Mouse (Mus musculus) cerebellum, postnatal 10 days (tissue): Measurements from ENCODE around the gene Pbx3.

ENCODE experiments used
- DNase-seq, 2 experiments: peaks; one replicate each; pipeline ENCODE4 v3.0.0; 2021; ENCODE audit warnings: mixed read lengths in 2 of 2

The Pbx3 gene

GRCm38 (mm10) chr2:34289726-34290125, 83.2 kb downstream of the Pbx3 start:
- no peak for DNase-seq

GRCm38 (mm10) chr2:34284239-34284638, 88.7 kb downstream of the Pbx3 start:
- no peak for DNase-seq

GRCm38 (mm10) chr2:34280996-34281395, 91.9 kb downstream of the Pbx3 start:
- DNase-seq: no peak

- DNase-seq: peak; percentile 53 to 69
Measured at GRCm38 (mm10) chr2:34279726-34280125, 93.2 kb downstream of the Pbx3 start.

GRCm38 (mm10) chr2:34275630-34276193, 97.2 kb downstream of the Pbx3 start:
- peak; percentile 33 to 39 for DNase-seq

- no peak for DNase-seq
Measured at GRCm38 (mm10) chr2:34262046-34262445, 110.9 kb downstream of the Pbx3 start.

- DNase-seq: peak; percentile 32 to 51
Measured at GRCm38 (mm10) chr2:34260653-34261076, 112.3 kb downstream of the Pbx3 start.

GRCm38 (mm10) chr2:34258256-34258655, 114.7 kb downstream of the Pbx3 start:
- peak in 1 of 2 experiments; percentile 16 for DNase-seq

- DNase-seq: no peak
Measured at GRCm38 (mm10) chr2:34257611-34258010, 115.3 kb downstream of the Pbx3 start.

- no peak for DNase-seq
Measured at GRCm38 (mm10) chr2:34256000-34256553, 116.9 kb downstream of the Pbx3 start.

GRCm38 (mm10) chr2:34253627-34254026, 119.3 kb downstream of the Pbx3 start:
- DNase-seq: no peak

GRCm38 (mm10) chr2:34253111-34253510, 119.8 kb downstream of the Pbx3 start:
- no peak for DNase-seq

- DNase-seq: no peak
Measured at GRCm38 (mm10) chr2:34252286-34252685, 120.7 kb downstream of the Pbx3 start.

GRCm38 (mm10) chr2:34249961-34250658, 122.8 kb downstream of the Pbx3 start:
- peak; percentile 53 to 58 for DNase-seq

GRCm38 (mm10) chr2:34249141-34249960, 123.6 kb downstream of the Pbx3 start:
- DNase-seq: peak; percentile 76 to 78

- no peak for DNase-seq
Measured at GRCm38 (mm10) chr2:34240885-34241284, 132.1 kb downstream of the Pbx3 start.

- no peak for DNase-seq
Measured at GRCm38 (mm10) chr2:34239315-34239858, 133.6 kb downstream of the Pbx3 start.

- DNase-seq: no peak
Measured at GRCm38 (mm10) chr2:34235467-34236075, 137.4 kb downstream of the Pbx3 start.

- peak in 1 of 2 experiments; percentile 14 for DNase-seq
Measured at GRCm38 (mm10) chr2:34234274-34234673, 138.7 kb downstream of the Pbx3 start.

- DNase-seq: peak; percentile 29 to 49
Measured at GRCm38 (mm10) chr2:34233271-34233670, 139.7 kb downstream of the Pbx3 start.

- DNase-seq: no peak
Measured at GRCm38 (mm10) chr2:34227688-34228087, 145.3 kb downstream of the Pbx3 start.

- DNase-seq: peak; percentile 37 to 47
Measured at GRCm38 (mm10) chr2:34225470-34225869, 147.5 kb downstream of the Pbx3 start.

GRCm38 (mm10) chr2:34221477-34221876, 151.5 kb downstream of the Pbx3 start:
- DNase-seq: no peak
